Mouse (Mus musculus): ENCODE results near the gene Dlx2. TPM values are rescaled to one million over a fixed set of nuclear protein-coding genes. Genes with fewer than 3 reads are reported as not detected.

The Dlx2 gene
- polyA plus RNA-seq, 1 experiment, result 0.11 TPM

DNA sequence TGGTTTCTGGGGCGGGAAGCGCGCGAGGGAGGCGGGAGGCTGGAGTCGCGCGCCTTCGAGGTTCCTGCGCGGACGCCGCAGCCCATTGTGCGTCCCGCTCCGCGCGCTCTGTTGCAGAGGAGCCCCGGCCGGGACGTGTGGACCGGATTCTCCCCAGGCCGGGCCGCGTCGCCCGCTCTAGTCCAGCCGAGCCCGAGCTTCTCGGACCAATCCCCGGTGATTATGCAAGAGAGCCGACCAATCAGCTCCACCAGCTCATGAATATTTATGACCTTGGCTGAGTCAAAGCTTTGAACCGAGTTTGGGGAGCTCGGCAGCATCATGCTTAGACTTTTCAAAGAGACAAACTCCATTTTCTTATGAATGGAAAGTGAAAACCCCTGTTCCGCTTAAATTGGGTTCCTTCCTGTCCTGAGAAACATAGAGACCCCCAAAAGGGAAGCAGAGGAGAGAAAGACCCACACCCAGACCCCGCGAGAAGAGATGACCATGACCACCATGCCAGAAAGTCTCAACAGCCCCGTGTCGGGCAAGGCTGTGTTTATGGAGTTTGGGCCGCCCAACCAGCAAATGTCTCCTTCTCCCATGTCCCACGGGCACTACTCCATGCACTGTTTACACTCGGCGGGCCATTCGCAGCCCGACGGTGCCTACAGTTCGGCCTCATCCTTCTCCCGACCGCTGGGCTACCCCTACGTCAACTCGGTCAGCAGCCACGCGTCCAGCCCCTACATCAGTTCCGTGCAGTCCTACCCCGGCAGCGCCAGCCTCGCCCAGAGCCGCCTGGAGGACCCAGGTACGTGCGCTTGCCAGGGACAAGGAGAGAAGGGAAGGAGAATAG, 16.8 kb downstream of the Dlx2 start:
- Histone ChIP-seq H3K27me3 (ENCODE audit: control insufficient read depth, insufficient read depth, low read length) (no peaks in the 10 kb centered on the region; the same call in 1 of the 2 replicates), H3K36me3 (ENCODE audit: control insufficient read depth, insufficient read depth, low read length) (no peaks in the 10 kb centered on the region), H3K4me1 (ENCODE audit: control insufficient read depth, insufficient read depth, low read length) (peaks cover 16% of the 10 kb centered on the region), H3K27ac (ENCODE audit: control insufficient read depth, insufficient read depth, low read depth, low read length) (no peak overlapping the region), H3K4me3 (ENCODE audit: control insufficient read depth, low read depth, low read length) (peak overlapping the region; percentile 39)
- TF ChIP-seq POLR2A (IDR thresholded peaks at IDR 0.05; ENCODE audit: control insufficient read depth, low read depth, low read length) (no peak), CTCF (IDR thresholded peaks at IDR 0.05; ENCODE audit: control insufficient read depth, insufficient read depth, insufficient replicate concordance, low read depth, low read length) (no peak)

DNA sequence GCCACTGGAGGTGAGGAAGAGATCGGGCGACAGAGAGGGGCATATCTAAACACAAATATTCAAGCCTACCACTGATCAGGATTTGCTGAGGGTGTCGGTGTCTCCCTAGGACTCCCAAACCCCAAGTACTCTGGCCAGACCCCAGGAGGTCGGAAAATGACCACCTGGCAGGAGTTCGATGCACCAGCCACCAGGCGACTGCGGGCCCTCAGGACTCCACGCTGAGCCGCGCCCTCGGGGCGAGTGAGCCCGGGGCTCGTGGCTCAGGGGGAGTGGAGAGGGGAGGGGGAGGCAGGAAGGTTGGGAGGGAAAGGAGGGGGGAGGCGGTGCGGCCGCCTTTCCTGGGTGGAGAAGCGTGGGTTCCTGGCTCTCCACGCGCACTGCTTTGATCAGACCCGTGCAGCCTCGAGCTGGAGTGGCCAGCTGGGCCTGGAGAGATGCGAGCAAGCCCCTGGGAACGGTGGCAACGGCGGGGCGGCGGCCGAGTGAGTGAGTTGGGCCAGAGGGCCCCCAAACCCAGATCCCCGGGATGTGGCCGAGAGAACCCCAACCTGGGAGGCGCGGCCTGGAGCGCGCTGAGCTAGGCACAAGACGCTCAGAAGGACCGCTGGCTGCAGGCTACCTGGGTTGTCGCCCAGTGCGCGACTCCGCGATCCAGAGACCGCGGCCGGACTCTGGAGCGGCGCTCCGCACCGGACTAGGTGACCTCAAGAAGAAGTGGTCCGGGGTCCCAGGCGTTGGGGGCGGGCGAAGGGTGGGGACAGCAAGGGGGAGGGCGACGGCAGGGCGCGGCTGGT, 17.6 kb downstream of the Dlx2 start:
- peaks cover 16% of the 10 kb centered on the region for H3K4me1 ChIP-seq (ENCODE audit: control insufficient read depth, insufficient read depth, low read length)
- H3K27me3 ChIP-seq (ENCODE audit: control insufficient read depth, insufficient read depth, low read length), result no peaks in the 10 kb centered on the region; the same call in 1 of the 2 replicates
- H3K4me3 ChIP-seq (ENCODE audit: control insufficient read depth, low read depth, low read length), result peak overlapping the region; percentile 39
- H3K36me3 ChIP-seq (ENCODE audit: control insufficient read depth, insufficient read depth, low read length), result no peaks in the 10 kb centered on the region
- TF ChIP-seq CTCF (IDR thresholded peaks at IDR 0.05; ENCODE audit: control insufficient read depth, insufficient read depth, insufficient replicate concordance, low read depth, low read length) (no peak), POLR2A (IDR thresholded peaks at IDR 0.05; ENCODE audit: control insufficient read depth, low read depth, low read length) (no peak)
- no peak overlapping the region for H3K27ac ChIP-seq (ENCODE audit: control insufficient read depth, insufficient read depth, low read depth, low read length)

DNA sequence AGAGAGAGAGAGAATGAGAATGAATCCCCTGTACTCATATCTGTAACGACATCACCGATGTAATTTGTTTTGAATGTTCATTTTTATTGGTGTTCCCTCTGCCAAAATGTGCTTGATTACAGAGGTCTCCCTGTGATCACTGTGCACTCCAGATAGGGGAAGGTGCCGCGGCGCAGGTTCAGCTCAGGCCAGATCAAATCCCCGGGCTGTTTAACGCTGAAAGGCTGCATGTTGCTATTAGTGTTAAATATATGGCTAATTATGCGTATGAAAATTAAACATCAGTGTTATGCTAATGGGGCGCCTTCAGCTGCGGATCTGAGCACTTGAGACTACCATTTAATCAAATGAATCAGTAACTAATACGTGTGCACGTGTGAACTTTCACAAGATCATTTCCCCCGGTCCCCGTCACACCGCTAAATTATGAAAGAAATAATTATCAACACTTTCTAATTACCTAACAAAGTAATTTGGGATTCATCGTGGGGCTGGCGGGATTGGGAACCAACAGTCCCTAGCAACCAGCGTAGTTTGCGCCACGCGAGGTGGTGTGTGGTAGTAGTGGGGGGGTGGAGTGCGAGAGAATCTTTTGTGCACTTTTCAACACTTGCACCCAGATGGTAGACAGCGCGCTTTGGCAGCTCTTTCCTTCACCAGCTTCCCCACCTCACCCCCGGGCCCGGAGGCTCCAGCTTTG, 18.4 kb downstream of the Dlx2 start, which contains the start of gene Dlx1:
Dlx1 (plus strand) TSS at position 100 of the 700 bp plus-strand sequence.
- Histone ChIP-seq H3K27ac (ENCODE audit: control insufficient read depth, insufficient read depth, low read depth, low read length) (no peak within 1 kb of the TSS), H3K4me3 (ENCODE audit: control insufficient read depth, low read depth, low read length) (no peak within 1 kb of the TSS; the same call in 1 of the 2 replicates), H3K27me3 (ENCODE audit: control insufficient read depth, insufficient read depth, low read length) (no peaks in the 10 kb centered on the region; the same call in 1 of the 2 replicates), H3K36me3 (ENCODE audit: control insufficient read depth, insufficient read depth, low read length) (no peaks in the 10 kb centered on the region), H3K4me1 (ENCODE audit: control insufficient read depth, insufficient read depth, low read length) (peaks cover 16% of the 10 kb centered on the region)
- TF ChIP-seq CTCF (IDR thresholded peaks at IDR 0.05; ENCODE audit: control insufficient read depth, insufficient read depth, insufficient replicate concordance, low read depth, low read length) (no peak), POLR2A (IDR thresholded peaks at IDR 0.05; ENCODE audit: control insufficient read depth, low read depth, low read length) (no peak)

DNA sequence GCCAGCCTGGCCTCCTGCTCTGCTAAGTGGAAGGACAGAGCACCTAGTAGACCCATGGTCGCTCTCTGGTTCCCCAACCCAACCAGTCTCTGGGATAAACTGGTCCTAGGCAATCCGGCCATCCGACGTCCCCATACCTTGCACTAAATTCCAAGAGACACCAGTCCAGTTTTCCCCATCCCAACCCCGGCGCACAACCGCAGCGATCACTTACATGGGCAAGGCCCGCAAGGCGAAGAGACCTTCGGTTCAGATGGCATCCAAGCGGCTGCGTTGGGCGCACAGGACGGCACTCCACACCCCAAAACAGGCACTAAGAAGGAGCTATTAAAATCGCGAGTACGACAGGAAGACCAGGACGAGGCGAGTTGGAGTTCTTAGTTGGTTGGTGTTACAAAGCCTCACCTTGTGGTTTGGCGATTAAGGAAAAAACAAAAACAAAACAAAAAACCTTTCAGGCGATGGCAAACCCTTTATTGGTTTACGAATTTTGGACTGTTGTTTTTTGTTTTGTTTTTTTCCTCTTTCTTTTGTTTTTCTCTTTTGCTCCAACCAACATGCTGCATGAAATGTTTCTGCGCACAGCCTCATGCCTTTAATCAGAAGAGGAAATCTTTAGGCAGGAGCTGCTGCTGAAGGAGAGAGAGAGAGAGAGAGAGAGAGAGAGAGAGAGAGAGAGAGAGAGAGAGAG, 19.1 kb downstream of the Dlx2 start:
- TF ChIP-seq POLR2A (IDR thresholded peaks at IDR 0.05; ENCODE audit: control insufficient read depth, low read depth, low read length), result no peak
- no peak for TF ChIP-seq CTCF (IDR thresholded peaks at IDR 0.05; ENCODE audit: control insufficient read depth, insufficient read depth, insufficient replicate concordance, low read depth, low read length)
- Histone ChIP-seq H3K36me3 (ENCODE audit: control insufficient read depth, insufficient read depth, low read length) (no peaks in the 10 kb centered on the region), H3K4me3 (ENCODE audit: control insufficient read depth, low read depth, low read length) (no peak overlapping the region), H3K27ac (ENCODE audit: control insufficient read depth, insufficient read depth, low read depth, low read length) (no peak overlapping the region), H3K27me3 (ENCODE audit: control insufficient read depth, insufficient read depth, low read length) (no peaks in the 10 kb centered on the region; the same call in 1 of the 2 replicates), H3K4me1 (ENCODE audit: control insufficient read depth, insufficient read depth, low read length) (peaks cover 16% of the 10 kb centered on the region)

DNA sequence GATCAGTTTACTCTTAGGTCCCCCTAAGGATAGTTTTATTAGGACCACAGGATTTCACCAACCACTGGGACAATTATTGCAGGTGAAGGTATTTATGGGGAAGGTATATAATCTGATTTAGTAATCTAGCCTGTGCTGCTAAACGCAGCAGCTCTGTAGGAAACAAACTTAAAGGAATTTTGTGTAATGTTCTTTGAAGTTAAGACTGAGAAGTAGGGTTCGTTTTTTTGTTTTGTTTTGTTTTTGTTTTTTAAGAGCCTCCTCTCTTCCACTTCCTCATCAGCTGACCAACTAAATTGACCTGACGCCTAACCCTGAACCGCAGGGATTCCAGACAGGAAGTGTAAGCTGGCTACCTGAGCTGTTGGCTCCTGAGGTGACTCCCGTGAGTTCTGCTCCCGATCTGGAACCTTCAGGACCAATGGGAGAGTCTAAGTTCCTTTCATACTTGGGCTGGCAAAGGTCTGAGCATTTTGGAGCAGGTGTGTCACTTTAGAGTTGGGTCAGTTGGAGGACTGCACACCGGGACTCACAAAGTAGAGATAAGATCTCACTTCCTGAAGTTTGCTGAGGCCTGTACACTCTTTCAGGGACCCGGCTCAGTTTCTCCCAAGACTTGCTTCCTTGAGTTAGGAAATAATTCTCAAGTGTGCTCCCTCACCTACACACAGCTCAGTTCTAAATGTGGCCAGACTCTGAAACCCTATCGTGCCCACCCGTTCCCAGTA, 19.8 kb downstream of the Dlx2 start:
- H3K36me3 ChIP-seq (ENCODE audit: control insufficient read depth, insufficient read depth, low read length), result no peaks in the 10 kb centered on the region
- H3K27ac ChIP-seq (ENCODE audit: control insufficient read depth, insufficient read depth, low read depth, low read length), result no peak overlapping the region
- H3K4me1 ChIP-seq (ENCODE audit: control insufficient read depth, insufficient read depth, low read length), result peaks cover 16% of the 10 kb centered on the region
- H3K27me3 ChIP-seq (ENCODE audit: control insufficient read depth, insufficient read depth, low read length), result no peaks in the 10 kb centered on the region; the same call in 1 of the 2 replicates
- TF ChIP-seq CTCF (IDR thresholded peaks at IDR 0.05; ENCODE audit: control insufficient read depth, insufficient read depth, insufficient replicate concordance, low read depth, low read length) (no peak), POLR2A (IDR thresholded peaks at IDR 0.05; ENCODE audit: control insufficient read depth, low read depth, low read length) (no peak)
- no peak overlapping the region for H3K4me3 ChIP-seq (ENCODE audit: control insufficient read depth, low read depth, low read length)

DNA sequence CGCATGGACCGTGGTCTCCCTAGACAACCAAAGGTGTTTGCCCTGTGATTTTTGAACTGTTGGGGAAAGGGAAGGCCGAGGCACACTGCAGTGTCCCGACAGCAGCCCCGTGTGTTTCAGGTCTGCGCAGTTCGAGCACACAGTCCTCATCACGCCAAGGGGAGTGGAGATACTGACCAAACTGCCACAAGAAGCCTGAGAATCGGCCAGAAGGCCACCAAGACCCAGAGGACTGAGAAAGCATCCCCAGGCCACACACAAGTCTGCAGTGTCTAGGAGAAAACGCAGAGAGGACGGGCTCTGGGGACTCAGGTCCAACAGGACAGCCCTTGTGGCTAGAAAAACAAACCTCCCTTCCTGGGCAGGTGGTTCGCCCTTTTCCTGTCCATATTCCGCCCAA, 21.8 kb downstream of the Dlx2 start:
- H3K36me3 ChIP-seq (ENCODE audit: control insufficient read depth, insufficient read depth, low read length), result no peaks in the 10 kb centered on the region
- no peak overlapping the region for H3K27ac ChIP-seq (ENCODE audit: control insufficient read depth, insufficient read depth, low read depth, low read length)
- H3K4me3 ChIP-seq (ENCODE audit: control insufficient read depth, low read depth, low read length), result no peak overlapping the region
- H3K4me1 ChIP-seq (ENCODE audit: control insufficient read depth, insufficient read depth, low read length), result peaks cover 17% of the 10 kb centered on the region
- no peaks in the 10 kb centered on the region for H3K27me3 ChIP-seq (ENCODE audit: control insufficient read depth, insufficient read depth, low read length)
- no peak for TF ChIP-seq POLR2A (IDR thresholded peaks at IDR 0.05; ENCODE audit: control insufficient read depth, low read depth, low read length)
- no peak for TF ChIP-seq CTCF (IDR thresholded peaks at IDR 0.05; ENCODE audit: control insufficient read depth, insufficient read depth, insufficient replicate concordance, low read depth, low read length)

All from testis, adult 2 months (tissue).